In the genomic region with DNA sequence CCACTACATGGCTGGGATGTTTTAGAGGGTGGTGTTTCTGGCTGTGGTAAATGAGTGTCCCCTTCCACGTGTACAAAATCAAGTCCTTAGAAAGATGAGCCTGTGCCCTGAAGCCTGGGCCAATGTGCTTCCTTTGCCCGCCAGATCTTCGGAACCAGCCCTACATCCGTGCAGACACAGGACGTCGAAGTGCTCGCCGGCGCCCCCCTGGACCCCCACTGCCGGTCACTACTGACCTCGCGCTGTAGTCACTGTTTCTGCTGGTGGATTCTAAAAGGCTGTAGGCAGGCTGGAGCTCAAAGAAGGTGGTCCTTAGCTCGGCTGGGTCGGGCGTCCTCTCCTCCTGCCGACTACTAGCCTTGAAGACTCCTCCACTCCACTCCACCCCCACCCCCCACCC, we compare ENCODE assay signal across 10 mouse cellular contexts. TPM values are rescaled to one million over a fixed set of nuclear protein-coding genes. Genes with fewer than 3 reads are reported as not detected.
A peak's percentile ranks its signal among the peaks of the same experiment; 100 is the strongest.
DNase-seq lines count a peak whose midpoint lies in the region; ATAC-seq and TF ChIP-seq lines count a peak whose summit lies in the region.
"Had no signal": no experiment of that assay in that cellular context is flagged by ENCODE, and none has a peak within 500 bp of the region (broad histone marks: within the 10 kb centered on the region; RNA-seq: fewer than 3 reads in every experiment).

No protein-coding gene starts in this region.

- TF ChIP-seq EP300 in stomach, postnatal 0 days (optimal IDR thresholded peaks at IDR 0.05): no peak

- no peaks in the 10 kb centered on the region for H3K36me3 ChIP-seq in heart, embryonic 11.5 days (ENCODE audit: control insufficient read depth, insufficient read depth, low read length)
- H3K36me3 ChIP-seq in neural tube, embryonic 11.5 days (ENCODE audit: control insufficient read depth, insufficient read depth, low read length): no peaks in the 10 kb centered on the region
- no peaks in the 10 kb centered on the region for H3K36me3 ChIP-seq in intestine, postnatal 0 days (ENCODE audit: control insufficient read depth, insufficient read depth)
- H3K36me3 ChIP-seq in stomach, postnatal 0 days (ENCODE audit: control insufficient read depth, insufficient read depth, low read length): no peaks in the 10 kb centered on the region
- H3K36me3 ChIP-seq: liver, embryonic 13.5 days had no signal

- H3K4me2 ChIP-seq in heart, embryonic 11.5 days: no peak overlapping the region
- peak overlapping the region; percentile 50; the same call in 1 of the 2 replicates for H3K4me2 ChIP-seq in neural tube, embryonic 11.5 days (ENCODE audit: low read depth)
- H3K4me2 ChIP-seq in intestine, postnatal 0 days (replicated peaks; ENCODE audit: low read depth): peak overlapping the region; percentile 81
- H3K4me2 ChIP-seq in stomach, postnatal 0 days (replicated peaks; ENCODE audit: low read depth): peak overlapping the region; percentile 92

- H3K27me3 ChIP-seq in heart, embryonic 11.5 days (ENCODE audit: control insufficient read depth, insufficient read depth, low read length): peaks cover 92% of the 10 kb centered on the region
- peaks cover 75% of the 10 kb centered on the region for H3K27me3 ChIP-seq in neural tube, embryonic 11.5 days (ENCODE audit: control insufficient read depth, insufficient read depth, low read length)
- peaks cover 43% of the 10 kb centered on the region for H3K27me3 ChIP-seq in intestine, postnatal 0 days (replicated peaks; ENCODE audit: control insufficient read depth, insufficient read depth, low read length)
- no peaks in the 10 kb centered on the region for H3K27me3 ChIP-seq in stomach, postnatal 0 days (ENCODE audit: control insufficient read depth, insufficient read depth, low read length)

- 5% methylated on average over 16 of the region's 16 CpGs for WGBS in heart, embryonic 11.5 days (ENCODE audit: insufficient replicate concordance)
- 4% methylated on average over 16 of the region's 16 CpGs for WGBS in neural tube, embryonic 11.5 days
- WGBS in intestine, postnatal 0 days: 18% methylated on average over 16 of the region's 16 CpGs
- 4% methylated on average over 16 of the region's 16 CpGs for WGBS in stomach, postnatal 0 days

- H3K27ac ChIP-seq in heart, embryonic 11.5 days (ENCODE audit: low read depth, low read length): no peak overlapping the region
- no peak overlapping the region for H3K27ac ChIP-seq in neural tube, embryonic 11.5 days (ENCODE audit: low read depth, low read length)
- no peak overlapping the region for H3K27ac ChIP-seq in intestine, postnatal 0 days (ENCODE audit: low read depth, low read length)
- H3K27ac ChIP-seq in stomach, postnatal 0 days (replicated peaks): no peak overlapping the region
- H3K27ac ChIP-seq: heart, adult 2 months; liver, embryonic 13.5 days had no signal

- no peak for DNase-seq in heart, postnatal 4 days
- DNase-seq in neural tube, embryonic 11.5 days (ENCODE audit: low spot score): no peak
- no peak for DNase-seq in neural tube, embryonic 10.5 days (ENCODE audit: extremely low spot score, low spot score)
- no peak for DNase-seq in stomach, postnatal 0 days (ENCODE audit: low spot score)
- DNase-seq in embryo, embryonic 10.5 days (ENCODE audit: low spot score): no peak
- DNase-seq: liver, embryonic 13.5 days had no signal

- ATAC-seq in heart, embryonic 11.5 days (replicated peaks; ENCODE audit: insufficient number of reproducible peaks, low FRiP score, low TSS enrichment): no peak
- no peak for ATAC-seq in neural tube, embryonic 11.5 days (ENCODE audit: insufficient read depth, low FRiP score, low TSS enrichment)
- ATAC-seq in intestine, postnatal 0 days: no peak
- no peak for ATAC-seq in stomach, postnatal 0 days (ENCODE audit: low FRiP score, low TSS enrichment)
- ATAC-seq in erythroblast, adult 5-6 weeks (replicated peaks; ENCODE audit: low FRiP score, poor library complexity, severe bottlenecking): no peak

- H3K4me3 ChIP-seq in heart, embryonic 11.5 days (ENCODE audit: low read depth, low read length): 0 out of 2 replicates have a peak overlapping the region, but pooled peaks have one; percentile 36
- H3K4me3 ChIP-seq in neural tube, embryonic 11.5 days (ENCODE audit: low read depth, low read length): no peak overlapping the region
- peak overlapping the region; percentile 47; the same call in 1 of the 2 replicates for H3K4me3 ChIP-seq in intestine, postnatal 0 days (ENCODE audit: low read depth, low read length)
- peak overlapping the region; percentile 50; the same call in 1 of the 2 replicates for H3K4me3 ChIP-seq in stomach, postnatal 0 days (ENCODE audit: low read depth, low read length)
- H3K4me3 ChIP-seq: heart, adult 2 months had no signal

- no peak overlapping the region for H3K9ac ChIP-seq in heart, embryonic 11.5 days (ENCODE audit: low read depth, low read length)
- H3K9ac ChIP-seq in neural tube, embryonic 11.5 days (ENCODE audit: low read length): no peak overlapping the region
- H3K9ac ChIP-seq in intestine, postnatal 0 days (ENCODE audit: low read depth, low read length): no peak overlapping the region
- no peak overlapping the region for H3K9ac ChIP-seq in stomach, postnatal 0 days (ENCODE audit: low read length)
- H3K9ac ChIP-seq: liver, embryonic 13.5 days had no signal

- H3K9me3 ChIP-seq in heart, embryonic 11.5 days (replicated peaks; ENCODE audit: control insufficient read depth, low read length): no peaks in the 10 kb centered on the region
- H3K9me3 ChIP-seq in neural tube, embryonic 11.5 days (ENCODE audit: control insufficient read depth, low read length): no peaks in the 10 kb centered on the region
- no peaks in the 10 kb centered on the region for H3K9me3 ChIP-seq in intestine, postnatal 0 days (ENCODE audit: control insufficient read depth)
- no peaks in the 10 kb centered on the region for H3K9me3 ChIP-seq in stomach, postnatal 0 days (ENCODE audit: control insufficient read depth, low read length)
- H3K9me3 ChIP-seq: liver, embryonic 13.5 days had no signal

- TF ChIP-seq CTCF in intestine, postnatal 0 days (IDR thresholded peaks at IDR 0.05; ENCODE audit: low read depth): no peak
- no peak for TF ChIP-seq CTCF in stomach, postnatal 0 days (IDR thresholded peaks at IDR 0.05; ENCODE audit: low read depth)

- peaks cover 12% of the 10 kb centered on the region; the same call in 1 of the 2 replicates for H3K4me1 ChIP-seq in heart, embryonic 11.5 days (ENCODE audit: control insufficient read depth, insufficient read depth, low read length)
- H3K4me1 ChIP-seq in neural tube, embryonic 11.5 days (ENCODE audit: control insufficient read depth, insufficient read depth, low read length): no peaks in the 10 kb centered on the region
- H3K4me1 ChIP-seq in intestine, postnatal 0 days (replicated peaks; ENCODE audit: control insufficient read depth, insufficient read depth, low read length): no peaks in the 10 kb centered on the region; the same call in 1 of the 2 replicates
- H3K4me1 ChIP-seq in stomach, postnatal 0 days (replicated peaks; ENCODE audit: control insufficient read depth, insufficient read depth): 0 out of 2 replicates have a peak, but pooled peaks cover 2% of the 10 kb centered on the region

RNA-seq across cellular contexts. Expression of gene 1700023F06Rik, which starts 10.0 kb away (rescaled TPM):
- not detected in 2 replicates for polyA plus RNA-seq in heart, embryonic 11.5 days (2014; fragmentation: Nextera tagmentation; extraction: Ambion mirVana)
- total RNA-seq in heart, postnatal 4 days (2021): not detected
- polyA plus RNA-seq in neural tube, embryonic 11.5 days (2014; fragmentation: Nextera tagmentation; extraction: Ambion mirVana): not detected in 2 replicates
- polyA plus RNA-seq in intestine, postnatal 0 days (2015; fragmentation: Nextera tagmentation; extraction: Ambion mirVana): 0.35 and 0.77 TPM in 2 replicates
- 1.0 and 1.7 TPM in 2 replicates for polyA plus RNA-seq in stomach, postnatal 0 days (2015; fragmentation: Nextera tagmentation; extraction: Ambion mirVana)
- total RNA-seq in erythroblast, adult 5-6 weeks (2015; ENCODE audit: low replicate concordance): not detected in 2 replicates
- not detected in 2 replicates for total RNA-seq in erythroblast, adult 5-6 weeks (2017; ENCODE audit: low replicate concordance)
- total RNA-seq: heart, adult 2 months had no signal
- polyA plus RNA-seq: liver, embryonic 13.5 days had no signal

RNA-seq across cellular contexts. Expression of gene Spata32, which starts 19.9 kb away (rescaled TPM):
- polyA plus RNA-seq in heart, embryonic 11.5 days (2014; fragmentation: Nextera tagmentation; extraction: Ambion mirVana): not detected in 2 replicates
- not detected for total RNA-seq in heart, postnatal 4 days (2021)
- polyA plus RNA-seq in neural tube, embryonic 11.5 days (2014; fragmentation: Nextera tagmentation; extraction: Ambion mirVana): not detected in 2 replicates
- not detected in 2 replicates for polyA plus RNA-seq in intestine, postnatal 0 days (2015; fragmentation: Nextera tagmentation; extraction: Ambion mirVana)
- polyA plus RNA-seq in stomach, postnatal 0 days (2015; fragmentation: Nextera tagmentation; extraction: Ambion mirVana): not detected in 2 replicates
- total RNA-seq in erythroblast, adult 5-6 weeks (2015; ENCODE audit: low replicate concordance): not detected in 2 replicates
- not detected in 2 replicates for total RNA-seq in erythroblast, adult 5-6 weeks (2017; ENCODE audit: low replicate concordance)
- total RNA-seq: heart, adult 2 months had no signal
- polyA plus RNA-seq: heart, adult 2 months; liver, embryonic 13.5 days had no signal

RNA-seq across cellular contexts. Expression of gene Fmnl1, which starts 27.4 kb away (rescaled TPM):
- polyA plus RNA-seq in heart, embryonic 11.5 days (2014; fragmentation: Nextera tagmentation; extraction: Ambion mirVana): 0.79 and 1.1 TPM in 2 replicates
- 1 to 10 TPM; 7.4 to 8.6 TPM for total RNA-seq in heart, postnatal 4 days (2021)
- polyA plus RNA-seq in neural tube, embryonic 11.5 days (2014; fragmentation: Nextera tagmentation; extraction: Ambion mirVana): 0.78 and 1.2 TPM in 2 replicates
- polyA plus RNA-seq in intestine, postnatal 0 days (2015; fragmentation: Nextera tagmentation; extraction: Ambion mirVana): 0.80 and 1.0 TPM in 2 replicates
- polyA plus RNA-seq in stomach, postnatal 0 days (2015; fragmentation: Nextera tagmentation; extraction: Ambion mirVana): 0.86 and 1.1 TPM in 2 replicates
- 70.7 and 93.0 TPM in 2 replicates for total RNA-seq in erythroblast, adult 5-6 weeks (2015; ENCODE audit: low replicate concordance)
- 8.6 and 16.9 TPM in 2 replicates for total RNA-seq in erythroblast, adult 5-6 weeks (2017; ENCODE audit: low replicate concordance)
